Mouse (Mus musculus): Measurements from ENCODE around the gene Gng8.

DNA sequence AGATGAGACGGTGACA, 16.5 kb upstream of the Gng8 start, which contains the start of gene Dact3:
- no peak for TF ChIP-seq CTCF (IDR thresholded peaks at IDR 0.05; ENCODE audit: low read depth, low read length)
- TF ChIP-seq TAL1 (conservative IDR thresholded peaks at IDR 0.05; ENCODE audit: low read depth, low read length) = no peak
- no peak for TF ChIP-seq GATA1 (IDR thresholded peaks at IDR 0.05; ENCODE audit: borderline replicate concordance, low read length)
- TF ChIP-seq POLR2AphosphoS5 (IDR thresholded peaks at IDR 0.05; ENCODE audit: insufficient replicate concordance, low read depth, low read length) = no peak

All from G1E (cell line).